Mouse (Mus musculus) embryonic fibroblast, embryonic 13.5 days (primary cell): Measurements from ENCODE around the gene Gm7879. TPM values are rescaled to one million over a fixed set of nuclear protein-coding genes. Genes with fewer than 3 reads are reported as not detected.
A peak's percentile ranks its signal among the peaks of the same experiment; 100 is the strongest.

ENCODE experiments used
- H3K27ac ChIP-seq: 2 replicates; pipeline ENCODE4 v1.5.1; 2012; ENCODE audit warnings: low read length, control low read depth, inconsistent platforms; ENCODE audit not compliant: insufficient read depth
- H3K4me1 ChIP-seq: 2 replicates; pipeline ENCODE4 v1.6.1; 2011; ENCODE audit warnings: low read length; ENCODE audit not compliant: control insufficient read depth, insufficient read depth
- H3K4me3 ChIP-seq: 2 replicates; pipeline ENCODE4 v1.5.1; 2011; ENCODE audit warnings: mild to moderate bottlenecking, control low read depth, low read length; ENCODE audit not compliant: insufficient read depth
- CTCF ChIP-seq: IDR thresholded peaks from 2 replicates; pipeline ENCODE4 v1.5.1; 2011; ENCODE audit warnings: mild to moderate bottlenecking, control low read depth, low read length, moderate library complexity, borderline replicate concordance; ENCODE audit not compliant: insufficient read depth
- POLR2A ChIP-seq: IDR thresholded peaks from 2 replicates; pipeline ENCODE4 v1.6.1; 2011; ENCODE audit warnings: low read depth, mild to moderate bottlenecking, control low read depth, low read length, moderate library complexity
- polyA plus RNA-seq: library from polyadenylated mRNA; stranded (reverse); fragments of >200 nt; gene quantifications from 2 replicates; pipeline ENCODE4 v1.2.4, GENCODE M21; 2011; ENCODE audit warnings: low read depth; ENCODE audit not compliant: missing spikeins, insufficient read length

Gm7879 gene
- polyA plus RNA-seq, 1 experiment = not detected

GRCm38 (mm10) chr5:43947330-43947977 is 34.5 kb downstream of the Gm7879 start:
- Histone ChIP-seq H3K27ac (no peak overlapping the region), H3K4me3 (no peak overlapping the region), H3K4me1 (0 out of 2 replicates have a peak, but pooled peaks cover 3% of the 10 kb centered on the region)
- TF ChIP-seq CTCF (no peak), POLR2A (no peak)

GRCm38 (mm10) chr5:43948111-43948743 is 35.3 kb downstream of the Gm7879 start:
- Histone ChIP-seq H3K4me3 (0 out of 2 replicates have a peak overlapping the region, but pooled peaks have one; percentile 2), H3K4me1 (peaks cover 3% of the 10 kb centered on the region; the same call in 1 of the 2 replicates), H3K27ac (peak overlapping the region; percentile 88)
- TF ChIP-seq CTCF (no peak), POLR2A (no peak)

- TF ChIP-seq POLR2A = peak; percentile 60
- TF ChIP-seq CTCF = no peak
- Histone ChIP-seq H3K4me3 (peak overlapping the region; percentile 10; the same call in 1 of the 2 replicates), H3K4me1 (peaks cover 3% of the 10 kb centered on the region; the same call in 1 of the 2 replicates), H3K27ac (peak overlapping the region; percentile 95)
These were observed 35.9 kb downstream of the Gm7879 start for GRCm38 (mm10) chr5:43948748-43949275.

- Histone ChIP-seq H3K27ac (peak overlapping the region; percentile 34), H3K4me3 (no peak overlapping the region), H3K4me1 (peaks cover 3% of the 10 kb centered on the region; the same call in 1 of the 2 replicates)
- TF ChIP-seq CTCF = no peak
- TF ChIP-seq POLR2A = no peak
These were observed 40.3 kb downstream of the Gm7879 start for GRCm38 (mm10) chr5:43953241-43953640.

- Histone ChIP-seq H3K27ac (no peak overlapping the region), H3K4me1 (no peaks in the 10 kb centered on the region), H3K4me3 (no peak overlapping the region)
- no peak for TF ChIP-seq CTCF
- TF ChIP-seq POLR2A = no peak
These were observed 47.0 kb downstream of the Gm7879 start for GRCm38 (mm10) chr5:43959884-43960440.

- H3K4me3 ChIP-seq = no peak overlapping the region
- H3K4me1 ChIP-seq = no peaks in the 10 kb centered on the region
- TF ChIP-seq POLR2A = no peak
- TF ChIP-seq CTCF = no peak
- H3K27ac ChIP-seq = no peak overlapping the region
These were observed 48.1 kb downstream of the Gm7879 start for GRCm38 (mm10) chr5:43961056-43961455.

Other genes starting within 250 kb of the Gm7879 start
- 0.30 and 0.33 TPM in 2 replicates for gene Bst1, start 94.3 kb upstream of the Gm7879 start, polyA plus RNA-seq
- gene Fbxl5, start 91.5 kb upstream of the Gm7879 start, polyA plus RNA-seq = 38.0 and 41.8 TPM in 2 replicates
- 6.3 and 7.9 TPM in 2 replicates for gene Cd38, start 44.6 kb upstream of the Gm7879 start, polyA plus RNA-seq
- gene Fgfbp1, start 68.6 kb downstream of the Gm7879 start, polyA plus RNA-seq = not detected in 2 replicates
- 0.53 and 3.5 TPM in 2 replicates for gene Prom1, start 188.9 kb downstream of the Gm7879 start, polyA plus RNA-seq